Mouse (Mus musculus) stomach, postnatal 0 days (tissue): ENCODE results near the gene Rpl32. TPM values are rescaled to one million over a fixed set of nuclear protein-coding genes. Genes with fewer than 3 reads are reported as not detected.

Source experiments
- ATAC-seq: fragments of 200-750 bp; cut with Nextera tagmentation; 2 replicates; pipeline ENCODE4 v1.8.0; 2017; ENCODE audit not compliant: low FRiP score, low TSS enrichment
- DNase-seq: peaks from one replicate; pipeline ENCODE4 v3.0.0-alpha.2; 2016; ENCODE audit warnings: low spot score
- H3K27ac ChIP-seq: fragments of 300-500 bp; sonication (generic); replicated peaks from 2 replicates; pipeline ENCODE4 v1.5.1; 2014; ENCODE audit warnings: mild to moderate bottlenecking, control low read depth
- H3K27me3 ChIP-seq: fragments of 300-500 bp; sonication (generic); 2 replicates; pipeline ENCODE4 v1.6.1; 2014; ENCODE audit warnings: low read length; ENCODE audit not compliant: control insufficient read depth, insufficient read depth
- H3K36me3 ChIP-seq: fragments of 300-500 bp; sonication (generic); 2 replicates; pipeline ENCODE4 v1.6.1; 2014; ENCODE audit warnings: low read length, mixed read lengths; ENCODE audit not compliant: control insufficient read depth, insufficient read depth
- H3K4me1 ChIP-seq: fragments of 300-500 bp; sonication (generic); replicated peaks from 2 replicates; pipeline ENCODE4 v1.6.1; 2014; ENCODE audit warnings: antibody characterized with exemption; ENCODE audit not compliant: control insufficient read depth, insufficient read depth
- H3K4me2 ChIP-seq: fragments of 300-500 bp; sonication (generic); replicated peaks from 2 replicates; pipeline ENCODE4 v1.6.1; 2014; ENCODE audit warnings: low read depth, mild to moderate bottlenecking, control low read depth, moderate library complexity
- H3K4me3 ChIP-seq: fragments of 300-500 bp; sonication (generic); 2 replicates; pipeline ENCODE4 v1.5.1; 2014; ENCODE audit warnings: low read depth, low read length, control low read depth
- H3K9ac ChIP-seq: fragments of 300-500 bp; sonication (generic); 2 replicates; pipeline ENCODE4 v1.6.1; 2014; ENCODE audit warnings: mild to moderate bottlenecking, low read length, control low read depth, mixed read lengths
- H3K9me3 ChIP-seq: fragments of 300-500 bp; sonication (generic); 2 replicates; pipeline ENCODE4 v1.6.1; 2016; ENCODE audit warnings: low read length; ENCODE audit not compliant: control insufficient read depth
- CTCF ChIP-seq: IDR thresholded peaks from 2 replicates; pipeline ENCODE4 v1.5.1; 2016; ENCODE audit warnings: antibody characterized with exemption, low read depth, mild to moderate bottlenecking, moderate library complexity
- EP300 ChIP-seq: optimal IDR thresholded peaks from 2 replicates; pipeline ENCODE3; 2016; ENCODE audit warnings: antibody characterized with exemption
- WGBS: fragments of 180-500 bp; shearing (Covaris S2); extraction: QIAGEN DNeasy Blood & Tissue Kit; methylation state at CpG from one replicate; pipeline ENCODE4 v1.1.7; 2014; 5-methylcytosine and 5-hydroxymethylcytosine counted together
- polyA plus RNA-seq: library from polyadenylated mRNA; unstranded; fragments of >200 nt; fragmentation: Nextera tagmentation; extraction: Ambion mirVana; gene quantifications from 2 replicates; pipeline ENCODE4 v1.2.1, GENCODE M21; 2015

Rpl32 gene
- polyA plus RNA-seq, 1 experiment from 2014 or later = 2,431 TPM

DNA sequence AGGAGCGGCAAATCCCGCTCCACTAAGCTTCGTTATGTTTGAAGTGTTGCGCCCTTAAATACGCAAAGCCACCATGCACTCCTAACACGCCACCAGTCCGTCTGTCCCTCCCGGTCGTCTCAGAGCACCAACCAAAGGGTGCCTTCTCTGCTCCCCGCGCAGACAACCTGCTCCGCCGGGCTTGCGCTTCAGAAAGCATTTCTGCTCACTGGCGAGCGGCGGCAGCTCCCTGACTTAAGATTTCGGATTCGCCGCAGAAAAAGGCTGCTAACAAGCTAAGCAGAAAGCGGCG lies 405 bp downstream of the Rpl32 start:
- peak overlapping the region; percentile 99 for H3K9ac ChIP-seq
- peak overlapping the region; percentile 99 for H3K27ac ChIP-seq
- peaks cover 5% of the 10 kb centered on the region for H3K4me1 ChIP-seq
- no peak for ATAC-seq
- TF ChIP-seq CTCF = no peak
- TF ChIP-seq EP300 = no peak
- peaks cover 18% of the 10 kb centered on the region for H3K36me3 ChIP-seq
- DNase-seq = no peak
- peak overlapping the region; percentile 96 for H3K4me3 ChIP-seq
- H3K4me2 ChIP-seq = peak overlapping the region; percentile 73
- no peaks in the 10 kb centered on the region for H3K9me3 ChIP-seq
- WGBS = under 1% methylated on average over 22 of the region's 22 CpGs
- H3K27me3 ChIP-seq = no peaks in the 10 kb centered on the region

DNA sequence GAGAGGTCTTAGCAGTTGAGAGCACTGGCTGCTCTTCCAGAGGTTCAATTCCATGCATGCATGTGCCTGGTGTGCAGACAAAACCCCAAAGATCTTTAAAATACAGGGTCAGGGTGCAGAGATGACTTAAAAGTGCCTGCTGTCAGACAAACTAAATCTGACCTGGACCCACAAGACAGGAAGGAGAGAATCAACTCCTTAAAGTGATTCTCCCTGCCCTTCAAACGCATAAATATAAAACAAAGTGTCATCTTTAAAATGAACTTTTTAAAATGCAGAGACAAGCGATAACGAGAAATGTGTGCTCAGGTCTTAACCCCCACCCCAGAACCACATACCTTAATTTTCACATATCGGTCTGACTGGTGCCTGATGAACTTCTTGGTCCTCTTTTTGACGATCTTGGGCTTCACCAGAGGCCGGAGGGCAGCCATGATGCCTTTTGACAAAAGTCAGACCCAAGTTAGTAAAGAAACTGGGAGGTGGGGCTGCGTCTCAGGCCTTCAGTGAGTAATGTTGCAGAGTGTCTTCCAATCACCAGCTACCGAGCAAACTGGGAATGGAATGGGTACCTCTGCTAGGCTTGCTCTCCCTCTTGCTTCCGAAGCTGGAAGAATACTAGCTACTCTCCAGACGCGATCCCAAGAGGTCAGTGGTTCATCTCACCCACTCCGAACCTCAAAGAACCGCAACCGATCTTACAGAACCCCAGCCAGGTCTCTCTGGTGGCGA lies 917 bp downstream of the Rpl32 start:
- under 1% methylated on average over 15 of the region's 15 CpGs for WGBS
- Histone ChIP-seq H3K27ac (peak overlapping the region; percentile 99), H3K27me3 (no peaks in the 10 kb centered on the region), H3K4me2 (peak overlapping the region; percentile 73), H3K9ac (peak overlapping the region; percentile 99), H3K4me3 (peak overlapping the region; percentile 96), H3K9me3 (no peaks in the 10 kb centered on the region), H3K36me3 (peaks cover 18% of the 10 kb centered on the region), H3K4me1 (peaks cover 5% of the 10 kb centered on the region)
- peak; percentile 31 for DNase-seq
- TF ChIP-seq CTCF = 0 out of 2 replicates have a peak, but pooled peaks have one; percentile 7
- no peak for TF ChIP-seq EP300
- ATAC-seq = no peak

DNA sequence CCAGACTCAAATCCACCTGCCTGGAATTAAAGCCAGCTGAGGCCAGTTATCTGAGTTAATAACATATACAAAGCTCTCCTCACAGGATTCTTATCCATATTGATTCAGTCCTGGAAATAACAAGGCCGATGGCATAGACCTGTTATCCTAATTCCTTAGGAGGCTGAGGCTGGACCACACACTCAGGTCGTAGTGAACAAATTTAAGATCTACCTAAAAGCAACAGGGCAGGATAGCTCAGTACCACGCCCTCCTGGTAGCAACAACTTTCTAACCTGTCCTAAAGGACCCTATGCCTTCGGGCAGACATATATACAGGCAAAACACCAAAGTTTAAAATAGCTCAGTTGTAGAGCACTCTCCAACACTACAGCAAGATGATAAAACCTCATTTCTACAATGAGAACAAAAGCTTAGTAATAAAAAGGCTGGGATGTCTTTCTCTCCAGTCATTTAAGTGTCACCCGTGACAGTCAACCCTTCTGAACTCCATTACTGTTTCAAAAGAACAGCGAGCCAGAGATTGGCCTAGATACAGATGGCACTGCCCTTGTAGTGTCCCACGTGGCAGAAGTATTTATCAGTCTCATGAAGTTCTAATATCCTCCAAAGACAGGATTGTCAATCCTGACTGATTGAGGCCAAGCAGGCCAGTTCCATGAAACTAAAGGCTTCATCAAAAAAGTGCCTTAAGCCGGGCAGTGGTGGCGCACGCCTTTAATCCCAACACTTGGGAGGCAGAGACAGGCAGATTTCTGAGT lies 3.9 kb downstream of the Rpl32 start:
- no peak for TF ChIP-seq EP300
- no peak for TF ChIP-seq CTCF
- H3K4me2 ChIP-seq = no peak overlapping the region
- no peaks in the 10 kb centered on the region for H3K27me3 ChIP-seq
- no peak for ATAC-seq
- 60% methylated on average over 10 of the region's 10 CpGs for WGBS
- H3K4me3 ChIP-seq = no peak overlapping the region
- no peaks in the 10 kb centered on the region for H3K9me3 ChIP-seq
- peaks cover 5% of the 10 kb centered on the region for H3K4me1 ChIP-seq
- no peak overlapping the region for H3K27ac ChIP-seq
- no peak for DNase-seq
- H3K36me3 ChIP-seq = peaks cover 30% of the 10 kb centered on the region
- no peak overlapping the region for H3K9ac ChIP-seq

DNA sequence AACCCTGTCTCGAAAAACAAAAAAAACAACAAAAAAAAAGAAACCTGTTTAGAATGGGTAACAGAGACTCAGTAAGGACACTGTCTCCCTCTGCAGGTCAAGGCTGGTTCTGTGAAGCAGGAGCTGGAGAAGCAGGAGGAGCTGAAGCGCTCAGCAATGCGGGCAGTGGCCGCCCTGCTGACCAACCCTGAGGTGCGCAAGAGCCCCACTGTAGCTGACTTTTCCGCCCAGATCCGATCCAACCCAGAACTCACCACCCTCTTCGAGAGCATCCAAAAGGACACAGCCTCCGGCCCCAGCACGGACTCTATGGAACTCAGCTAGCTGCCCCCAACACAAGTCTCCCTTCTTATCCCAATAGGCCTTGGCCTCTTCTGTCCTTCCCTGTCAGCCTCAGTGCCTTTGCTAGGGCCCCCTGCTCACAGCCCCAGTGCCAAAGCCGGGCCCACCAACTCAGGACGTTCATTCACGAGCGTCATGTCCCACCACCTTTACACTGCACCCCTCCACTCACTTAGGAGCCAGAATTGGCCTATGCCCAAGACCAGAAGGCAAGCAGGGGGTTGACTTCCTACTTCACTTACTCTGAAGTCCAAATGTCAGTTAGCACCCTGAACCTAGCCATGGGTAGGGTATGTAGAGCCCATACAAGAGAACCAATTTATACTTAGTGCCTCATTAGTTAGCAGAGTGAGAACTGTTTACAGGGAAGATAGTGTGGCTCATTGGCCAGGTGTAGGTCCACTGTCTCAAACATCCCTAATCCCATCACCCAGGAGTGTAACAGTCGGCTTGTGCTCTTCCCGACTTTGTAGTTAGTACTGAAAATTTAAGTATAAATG lies 4.8 kb downstream of the Rpl32 start:
- 41% methylated on average over 16 of the region's 16 CpGs for WGBS
- peak; percentile 67 for ATAC-seq

DNA sequence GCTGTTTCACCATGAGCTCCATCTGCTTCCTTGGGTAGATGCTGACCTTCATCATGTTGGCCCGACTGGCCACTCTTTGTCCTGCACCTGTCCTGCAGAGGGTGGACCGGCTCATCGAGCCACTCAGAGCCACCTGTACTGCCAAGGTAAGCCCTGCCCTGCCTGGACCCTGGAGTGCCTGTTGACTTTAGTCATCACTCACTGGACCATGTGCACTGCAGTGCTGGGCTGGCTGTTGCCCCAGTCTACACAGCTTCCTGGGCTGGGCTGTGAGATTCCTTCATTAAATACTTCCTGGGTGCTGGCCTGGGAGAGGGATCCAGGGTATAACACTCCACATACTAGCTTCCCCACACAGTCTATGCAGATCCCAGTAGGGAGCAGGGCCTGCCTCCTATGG lies 6.7 kb downstream of the Rpl32 start:
- H3K9me3 ChIP-seq = no peaks in the 10 kb centered on the region
- H3K4me1 ChIP-seq = peaks cover 5% of the 10 kb centered on the region
- ATAC-seq = peak; percentile 81
- DNase-seq = peak; percentile 60
- H3K27ac ChIP-seq = no peak overlapping the region
- 78% methylated on average over 3 of the region's 3 CpGs for WGBS
- no peak overlapping the region for H3K9ac ChIP-seq
- H3K36me3 ChIP-seq = peaks cover 37% of the 10 kb centered on the region
- H3K27me3 ChIP-seq = no peaks in the 10 kb centered on the region
- H3K4me2 ChIP-seq = no peak overlapping the region
- TF ChIP-seq CTCF (no peak), EP300 (no peak)
- no peak overlapping the region for H3K4me3 ChIP-seq

More for the DNA sequence above, 4.8 kb downstream of the Rpl32 start:
- Histone ChIP-seq H3K9me3 (no peaks in the 10 kb centered on the region), H3K4me2 (no peak overlapping the region), H3K9ac (no peak overlapping the region), H3K4me3 (no peak overlapping the region), H3K27ac (0 out of 2 replicates have a peak overlapping the region, but pooled peaks have one; percentile 4), H3K4me1 (peaks cover 5% of the 10 kb centered on the region), H3K36me3 (peaks cover 30% of the 10 kb centered on the region), H3K27me3 (no peaks in the 10 kb centered on the region)
- peak; percentile 84 for DNase-seq
- TF ChIP-seq CTCF = peak; percentile 81
- TF ChIP-seq EP300 = no peak
